Mouse (Mus musculus) urinary bladder, postnatal 10 days (tissue): ENCODE results near the gene Nt5c.
A peak's percentile ranks its signal among the peaks of the same experiment; 100 is the strongest.
"Not testable (repeated sequence)": the region's sequence is repeated elsewhere in the genome, so short reads cannot be mapped to it uniquely, and the experiment has no call there.

Experiments
- DNase-seq: peaks from one replicate; pipeline ENCODE4 v3.0.0; 2022; ENCODE audit warnings: low spot score

The Nt5c gene

DNA sequence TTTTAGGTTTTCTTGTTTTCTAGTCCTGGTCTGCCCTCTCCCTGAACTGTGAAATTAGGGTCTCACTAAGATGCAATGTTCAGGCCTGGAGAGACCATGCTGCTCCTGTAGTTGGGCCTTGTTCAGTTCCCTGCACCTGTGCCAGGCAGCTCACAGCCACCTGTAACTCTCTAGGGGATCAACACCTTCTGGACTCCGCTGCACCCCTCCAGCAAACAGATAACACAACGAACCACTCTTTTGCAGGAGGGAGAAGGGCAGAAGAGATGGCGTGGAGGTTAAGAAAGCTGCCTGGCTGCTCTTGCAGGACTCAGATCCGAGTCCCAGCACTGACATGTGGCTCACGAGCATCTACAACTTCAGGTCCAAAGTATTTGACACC lies 18.8 kb upstream of the Nt5c start:
- no peak for DNase-seq

DNA sequence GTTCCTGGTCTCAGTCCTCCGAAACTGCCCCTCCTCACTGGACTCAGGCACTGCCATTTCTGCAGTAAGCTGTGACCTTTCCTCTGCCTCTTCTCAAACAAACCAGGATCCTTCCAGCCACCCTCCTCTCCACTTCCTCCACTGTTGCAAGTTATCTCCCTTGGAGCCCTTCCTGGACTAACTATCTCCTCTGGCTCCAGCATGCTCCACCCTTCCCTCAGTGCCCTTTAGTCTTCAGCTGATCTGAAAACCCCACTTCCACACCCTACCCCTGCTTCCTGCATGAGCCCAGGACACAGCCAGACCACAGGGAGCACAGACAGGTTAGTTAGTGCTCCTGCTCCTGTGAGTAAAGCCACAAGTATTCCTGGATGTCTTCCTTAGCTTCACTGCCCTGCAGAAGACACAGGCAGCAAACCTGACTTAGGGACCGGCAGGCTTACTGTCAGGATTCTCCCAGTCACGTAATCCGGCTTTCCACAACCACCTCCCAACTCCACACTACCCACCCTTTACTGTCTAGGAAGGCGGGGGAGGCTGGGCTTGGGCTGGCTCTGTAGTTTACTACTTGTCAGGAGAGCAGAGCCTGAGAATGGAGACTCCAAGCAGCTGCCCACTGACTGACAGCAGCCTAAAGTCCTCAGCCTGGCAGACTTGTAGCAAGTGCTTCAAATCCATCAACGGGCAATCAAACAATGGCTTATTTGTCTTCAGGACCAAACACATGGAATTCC lies 18.3 kb upstream of the Nt5c start:
- no peak for DNase-seq

GRCm38 (mm10) chr11:115508061-115508460 lies 16.4 kb upstream of the Nt5c start:
- no peak for DNase-seq

- no peak for DNase-seq
These were observed 14.9 kb upstream of the Nt5c start for GRCm38 (mm10) chr11:115506586-115506985.

DNA sequence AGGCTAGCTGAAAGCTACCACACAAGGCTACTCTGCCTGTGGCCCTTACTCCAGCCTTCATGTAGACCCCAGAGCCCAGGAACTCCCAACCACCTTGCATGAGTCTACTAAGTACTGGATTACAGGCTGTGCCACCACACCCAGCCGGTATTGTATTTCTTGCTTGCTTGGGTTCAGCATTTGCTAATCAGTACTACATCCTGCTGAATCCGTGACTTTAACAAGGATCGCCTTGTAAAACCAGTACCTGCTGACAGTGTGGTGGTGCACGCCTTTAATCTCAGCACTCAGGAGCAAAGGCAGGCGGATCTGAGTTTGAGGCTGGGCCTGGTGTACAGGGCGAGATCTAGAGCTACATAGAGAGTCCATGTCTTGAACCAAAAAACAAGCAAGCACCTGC lies 11.0 kb upstream of the Nt5c start:
- DNase-seq, result no peak

GRCm38 (mm10) chr11:115496559-115496958 lies 4.9 kb upstream of the Nt5c start:
- not testable (repeated sequence) for DNase-seq

GRCm38 (mm10) chr11:115492387-115492786 lies 725 bp upstream of the Nt5c start:
- DNase-seq, result no peak

GRCm38 (mm10) chr11:115490441-115491355 lies 964 bp downstream of the Nt5c start:
- no peak for DNase-seq

GRCm38 (mm10) chr11:115488551-115489104 lies 3.0 kb downstream of the Nt5c start:
- no peak for DNase-seq

DNA sequence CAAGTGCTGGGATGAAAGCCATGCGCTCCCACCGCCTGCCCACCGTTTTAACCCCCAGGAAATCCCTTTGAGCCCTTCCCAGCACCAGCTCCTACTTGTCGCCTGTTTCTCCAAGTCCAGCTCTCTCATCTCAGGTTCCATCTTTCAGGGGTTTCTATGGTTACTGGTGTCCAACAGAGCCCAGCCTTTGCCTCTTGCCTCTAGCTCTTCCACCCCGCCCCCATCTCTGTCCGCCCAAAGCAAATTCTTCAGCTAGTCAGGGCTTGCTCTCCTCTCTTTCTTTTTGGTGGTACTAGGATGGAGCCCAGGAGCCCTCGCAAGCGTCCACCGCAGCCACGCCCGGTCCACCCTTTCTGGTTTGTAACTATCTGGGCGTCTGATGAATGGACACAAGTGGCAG lies 6.5 kb downstream of the Nt5c start:
- DNase-seq, result no peak

DNA sequence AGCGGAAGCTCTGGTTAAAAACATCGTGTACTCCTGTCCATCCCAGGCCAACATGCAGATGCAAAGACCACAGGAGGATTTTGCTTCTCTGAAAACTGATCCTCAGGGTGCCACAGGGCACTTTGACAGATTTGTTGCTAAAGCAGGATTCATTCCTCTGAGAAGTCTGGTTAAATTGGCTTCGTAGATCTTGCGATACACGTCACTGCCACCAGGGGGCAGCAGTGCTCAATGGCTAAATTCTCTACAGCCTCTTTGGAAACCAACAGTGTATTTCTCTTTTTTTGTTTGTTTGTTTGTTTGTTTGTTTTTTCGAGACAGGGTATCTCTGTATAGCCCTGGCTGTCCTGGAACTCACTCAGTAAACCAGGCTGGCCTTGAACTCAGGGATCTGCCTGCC lies 7.9 kb downstream of the Nt5c start:
- DNase-seq, result no peak

DNA sequence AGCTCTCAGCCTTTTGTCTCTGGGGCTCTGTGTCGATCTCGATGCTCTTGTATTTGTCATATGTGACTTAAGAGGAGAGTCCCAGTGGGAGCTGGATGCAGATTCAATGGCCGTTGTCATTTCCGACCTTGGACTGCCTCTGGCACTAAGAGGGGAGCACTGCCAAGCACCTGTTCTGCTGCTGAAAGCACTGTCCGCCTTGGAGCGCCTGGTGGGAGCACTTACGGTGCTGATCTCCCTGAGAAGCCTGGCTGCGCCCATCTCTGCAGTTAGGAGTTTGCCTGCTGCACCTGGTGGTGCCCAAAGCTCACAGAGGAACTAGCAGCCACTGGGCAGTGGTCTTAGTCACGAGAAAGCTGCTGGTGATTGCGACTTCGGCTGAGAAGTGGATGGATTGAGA lies 8.4 kb downstream of the Nt5c start:
- no peak for DNase-seq

DNA sequence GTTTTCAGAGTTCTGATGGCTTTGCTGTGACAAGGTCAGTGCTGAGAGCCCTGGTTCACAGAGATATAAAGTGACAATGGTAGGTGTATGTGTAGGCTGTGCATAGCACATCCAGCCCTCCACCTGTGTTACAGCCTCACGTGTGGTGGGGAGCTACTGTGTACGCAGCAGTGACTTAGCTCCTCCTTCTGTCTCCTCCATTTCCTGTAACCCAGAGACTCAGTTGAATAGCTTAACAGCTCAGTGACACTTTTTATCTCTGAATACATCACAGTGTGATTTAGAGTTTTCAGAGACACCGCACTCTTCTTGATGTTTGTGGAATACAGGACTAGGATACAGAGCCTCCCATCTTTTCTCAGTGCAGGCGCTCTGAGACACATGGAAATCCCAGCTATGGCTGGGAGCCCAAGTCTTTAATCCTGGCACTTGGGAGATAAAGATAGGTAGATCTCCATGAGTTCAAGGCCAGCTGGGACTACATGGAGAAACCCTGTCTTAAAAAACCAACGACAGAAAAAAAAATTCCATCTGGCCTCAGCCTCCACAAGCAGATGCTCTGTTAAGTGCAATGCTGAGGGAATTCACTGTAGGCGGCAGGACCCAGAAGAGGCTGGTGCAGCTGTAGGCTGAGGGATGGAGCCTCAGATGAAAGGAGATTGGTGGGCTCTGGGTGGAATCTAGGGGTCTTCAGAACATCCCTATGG lies 10.0 kb downstream of the Nt5c start:
- no peak for DNase-seq

GRCm38 (mm10) chr11:115478296-115478938 lies 13.2 kb downstream of the Nt5c start:
- no peak for DNase-seq

DNA sequence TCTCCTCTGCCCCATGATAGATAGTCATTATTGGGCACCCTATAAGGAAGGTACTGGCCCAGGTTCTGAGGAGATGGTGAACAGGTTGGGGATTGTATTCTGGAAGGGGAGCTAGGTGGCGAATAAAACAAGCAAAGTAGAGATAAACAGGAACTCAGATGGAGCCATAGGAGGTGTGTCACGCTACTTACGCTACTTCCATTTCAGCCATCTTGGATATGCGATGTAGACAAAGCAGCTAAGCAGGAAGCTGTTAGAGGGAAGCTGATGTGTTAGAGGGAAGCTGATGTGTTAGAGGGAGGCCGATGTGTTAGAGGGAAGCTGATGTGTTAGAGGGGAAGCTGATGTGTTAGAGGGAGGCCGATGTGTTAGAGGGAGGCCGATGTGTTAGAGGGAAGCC lies 14.3 kb downstream of the Nt5c start:
- not testable (repeated sequence) for DNase-seq

DNA sequence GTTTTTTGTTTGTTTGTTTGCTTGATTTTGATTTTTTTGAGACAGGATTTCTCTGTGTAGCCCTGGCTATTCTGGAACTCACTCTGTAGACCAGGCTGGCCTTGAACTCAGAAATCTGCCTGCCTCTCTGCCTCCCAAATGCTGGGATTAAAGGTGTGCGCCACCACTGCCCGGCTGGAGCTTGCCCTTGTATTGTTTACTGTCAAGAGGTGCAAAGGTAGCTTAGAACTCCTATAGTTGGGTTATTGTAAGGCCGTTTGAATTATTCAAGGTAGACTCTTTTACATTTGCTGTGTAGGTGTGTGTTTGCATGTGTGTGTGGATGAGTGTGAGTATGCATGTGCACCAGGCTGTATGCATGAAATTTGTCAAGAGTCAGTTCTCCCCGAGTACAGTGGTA lies 15.0 kb downstream of the Nt5c start:
- DNase-seq, result not testable (repeated sequence)

DNA sequence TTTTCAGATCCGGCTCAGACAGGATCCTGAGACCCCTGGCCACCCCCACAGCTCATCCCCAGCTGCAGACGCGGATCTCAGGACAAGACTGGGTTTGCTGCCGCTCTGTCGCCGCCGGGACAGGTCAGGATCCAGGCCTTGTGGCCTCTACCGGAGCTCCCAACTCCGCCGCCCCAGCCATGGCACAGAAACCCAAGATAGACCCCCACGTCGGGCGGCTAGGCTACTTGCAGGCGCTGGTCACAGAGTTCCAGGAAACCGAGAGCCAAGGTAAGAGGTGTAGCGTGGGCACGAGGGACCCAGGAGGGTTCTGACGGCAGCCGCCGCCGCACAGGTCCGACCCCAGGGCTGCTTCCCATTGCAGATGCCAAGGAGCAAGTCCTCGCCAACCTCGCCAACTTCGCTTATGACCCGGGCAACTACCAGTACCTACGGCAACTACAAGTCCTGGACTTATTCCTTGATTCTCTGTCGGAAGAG lies 15.9 kb downstream of the Nt5c start:
- no peak for DNase-seq

DNA sequence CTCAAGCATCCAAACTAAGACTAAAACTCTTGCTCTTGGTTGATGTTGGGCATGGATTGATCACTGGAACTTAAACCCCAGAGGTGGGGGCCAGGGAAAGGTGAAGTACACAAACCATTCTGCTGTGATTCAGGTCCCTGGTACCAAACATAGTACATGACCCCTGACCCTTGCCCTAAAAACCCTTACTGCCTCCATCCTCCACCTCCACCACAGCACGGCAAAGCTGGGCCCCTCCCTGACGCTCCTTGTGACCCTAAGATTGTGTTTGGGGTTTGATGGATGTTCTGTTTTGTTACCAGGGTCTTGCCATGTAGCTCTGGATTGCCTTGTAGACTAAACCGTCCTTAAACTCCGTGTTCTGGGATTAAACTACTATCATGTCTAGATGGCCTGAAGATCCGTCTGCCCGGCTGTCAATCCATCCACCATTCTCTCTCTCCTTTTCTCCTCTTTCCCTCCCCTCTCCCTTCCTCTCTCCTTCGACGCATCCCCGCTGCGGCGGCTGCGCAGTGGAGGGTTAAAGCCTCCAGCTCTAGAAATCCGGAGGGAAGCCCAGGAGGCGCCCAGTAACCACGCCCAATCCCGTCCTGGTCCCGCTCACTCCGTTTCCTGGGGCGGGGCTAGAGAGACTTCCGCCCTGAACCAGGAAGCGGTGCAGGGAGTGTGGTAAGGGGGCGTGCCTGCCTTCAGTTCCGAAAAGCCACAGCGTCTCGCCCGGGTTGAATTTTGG lies 16.5 kb downstream of the Nt5c start, which contains the start of gene Armc7:
Armc7 (plus strand) TSS at position 643 of the 733 bp plus-strand sequence.
- peak; percentile 76 for DNase-seq

GRCm38 (mm10) chr11:115473626-115474275 lies 17.9 kb downstream of the Nt5c start:
- DNase-seq, result peak; percentile 85

DNA sequence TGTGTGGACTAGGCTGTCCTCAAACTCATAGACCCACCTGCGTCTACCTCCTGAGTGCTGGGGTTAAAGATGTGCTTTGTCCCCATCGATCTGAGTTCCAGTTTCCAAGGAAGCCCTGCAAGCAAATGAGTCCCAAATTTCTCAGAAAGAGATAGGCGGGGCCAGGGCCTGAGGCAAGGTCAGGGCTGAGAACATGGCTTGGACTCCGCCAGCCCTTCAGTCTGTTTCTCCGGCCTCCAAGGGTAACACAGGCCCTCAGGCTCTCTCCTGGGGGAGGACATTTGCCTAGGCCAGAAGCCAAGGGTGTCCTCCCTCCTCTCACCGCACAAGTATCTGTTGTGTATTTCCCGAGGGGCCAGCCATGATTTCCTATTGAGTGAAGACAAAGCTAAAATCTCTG lies 19.5 kb downstream of the Nt5c start:
- no peak for DNase-seq
